Mouse (Mus musculus): Measurements from ENCODE around the gene Rps6kl1.

GRCm38 (mm10) chr12:85192461-85193108, 41.5 kb upstream of the Rps6kl1 start:
- TF ChIP-seq CTCF (IDR thresholded peaks at IDR 0.05) (no peak), EP300 (IDR thresholded peaks at IDR 0.05; ENCODE audit: insufficient read depth, low read depth, low read length) (0 out of 2 replicates have a peak, but pooled peaks have one; percentile 32), POLR2A (IDR thresholded peaks at IDR 0.05; ENCODE audit: insufficient read depth, low read depth, low read length) (0 out of 2 replicates have a peak, but pooled peaks have one; percentile 10)
